Mouse (Mus musculus) central nervous system, embryonic 11.5 days (tissue): ENCODE measurements around the gene Gm20918. TPM values are rescaled to one million over a fixed set of nuclear protein-coding genes. Genes with fewer than 3 reads are reported as not detected.

Source experiments
- polyA plus RNA-seq: library from polyadenylated mRNA; depleted of rRNA; stranded (reverse); fragments of >200 nt; gene quantifications from 2 replicates; pipeline ENCODE4 v1.2.3, GENCODE M21; 2012; rRNA removed

Gene Gm20918
- polyA plus RNA-seq = not detected in 2 replicates

DNA sequence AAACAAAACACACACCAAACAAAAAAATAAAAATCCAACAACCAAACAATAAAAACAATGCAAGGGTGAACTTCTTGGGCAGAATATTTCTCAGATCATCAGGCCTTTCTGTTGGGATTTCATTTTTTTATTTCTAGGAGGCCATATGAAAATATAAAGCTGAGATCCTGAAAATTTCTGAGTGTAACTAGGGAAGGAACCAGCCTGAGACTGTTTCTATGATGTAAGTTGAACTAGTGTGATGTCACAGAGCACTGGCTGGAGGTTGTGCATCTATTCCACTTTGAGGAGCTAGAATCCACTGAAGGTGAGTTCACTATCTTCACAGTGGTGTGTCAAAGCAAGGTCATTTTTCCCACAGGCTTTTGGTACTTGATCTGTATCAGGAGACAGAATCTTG is at the start of gene Gm20918:
TSS of gene Gm20918 (plus strand) at position 301 of the 400 bp plus-strand sequence.

Other genes with a start within 250 kb of the Gm20918 start
- not detected in 2 replicates for gene Gm21820, start 205.5 kb downstream of the Gm20918 start, polyA plus RNA-seq